Mouse (Mus musculus): ENCODE results near the gene Glp2r.

- TF ChIP-seq POLR2A (IDR thresholded peaks at IDR 0.05; ENCODE audit: low read depth, low read length) (no peak), CTCF (conservative IDR thresholded peaks at IDR 0.05; ENCODE audit: insufficient read depth, insufficient read length, low read depth, low read length) (no peak)
Measured at GRCm38 (mm10) chr11:67797931-67798330, 27.0 kb upstream of the Glp2r start, which contains the start of gene Dhrs7c.
